Mouse (Mus musculus) liver, embryonic 14.5 days (tissue): ENCODE data around the gene Taar8b.

ENCODE experiments used
- CTCF ChIP-seq: IDR thresholded peaks from 2 replicates; pipeline ENCODE4 v1.5.1; 2016; ENCODE audit warnings: antibody characterized with exemption, low read depth, control low read depth
- EP300 ChIP-seq: IDR thresholded peaks from 2 replicates; pipeline ENCODE4 v1.6.1; 2016; ENCODE audit warnings: antibody characterized with exemption, low read depth

DNA sequence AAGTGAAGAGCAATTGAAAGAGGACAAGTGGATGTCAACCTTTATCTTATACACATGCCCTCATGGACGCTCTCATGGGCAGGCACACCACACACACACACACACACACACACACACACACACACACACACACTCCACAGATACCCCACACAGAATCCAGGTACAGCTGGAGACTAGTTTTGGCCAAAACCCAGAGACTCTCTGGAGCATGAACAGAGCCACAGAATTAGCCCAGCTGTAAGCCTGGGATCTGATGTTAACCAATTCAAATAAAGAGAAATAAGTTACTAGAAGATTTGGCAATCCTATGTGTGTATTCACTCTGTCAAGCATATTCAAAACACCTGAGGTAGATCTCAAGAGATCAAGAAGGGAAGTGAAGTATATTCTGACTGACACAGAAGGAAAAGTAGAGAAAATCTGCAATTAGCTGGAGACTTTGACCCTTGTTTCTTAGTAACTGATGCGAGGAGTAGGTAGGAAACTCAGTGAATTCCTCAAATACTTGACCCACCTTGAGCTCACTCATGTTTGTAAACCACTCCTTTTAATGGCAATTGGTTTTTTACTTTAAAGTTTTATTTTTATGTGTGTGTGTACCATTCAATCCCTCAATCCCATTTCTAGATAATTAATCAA lies 46.6 kb upstream of the Taar8b start:
- no peak for TF ChIP-seq CTCF
- TF ChIP-seq EP300: no peak
